Mouse (Mus musculus) midbrain, postnatal 0 days (tissue): ENCODE results near the gene Rgs6. TPM values are rescaled to one million over a fixed set of nuclear protein-coding genes. Genes with fewer than 3 reads are reported as not detected.

ENCODE experiments used
- ATAC-seq: fragments of 200-750 bp; cut with Nextera tagmentation; 2 replicates; pipeline ENCODE4 v1.8.0; 2017; ENCODE audit warnings: moderate number of reproducible peaks, mild to moderate bottlenecking, moderate TSS enrichment, moderate library complexity; ENCODE audit not compliant: low FRiP score
- DNase-seq: peaks from one replicate; pipeline ENCODE4 v3.0.0-alpha.2; 2015; ENCODE audit warnings: low spot score
- H3K27ac ChIP-seq: fragments of 300-500 bp; sonication (generic); 2 replicates; pipeline ENCODE4 v1.5.1; 2014; ENCODE audit warnings: low read depth, mild to moderate bottlenecking, low read length, mixed read lengths
- H3K27me3 ChIP-seq: fragments of 300-500 bp; sonication (generic); 2 replicates; pipeline ENCODE4 v1.6.1; 2014; ENCODE audit warnings: low read length, control low read depth, mixed read lengths; ENCODE audit not compliant: insufficient read depth
- H3K36me3 ChIP-seq: fragments of 300-500 bp; sonication (generic); 2 replicates; pipeline ENCODE4 v1.6.1; 2014; ENCODE audit warnings: low read length, control low read depth, mixed read lengths; ENCODE audit not compliant: insufficient read depth
- H3K4me1 ChIP-seq: fragments of 300-500 bp; sonication (generic); 2 replicates; pipeline ENCODE4 v1.6.1; 2014; ENCODE audit warnings: mild to moderate bottlenecking, control low read depth, antibody characterized with exemption, low read length, mixed read lengths; ENCODE audit not compliant: insufficient read depth
- H3K4me2 ChIP-seq: fragments of 300-500 bp; sonication (generic); 2 replicates; pipeline ENCODE4 v1.6.1; 2014; ENCODE audit warnings: low read depth, mild to moderate bottlenecking, low read length, mixed read lengths; ENCODE audit not compliant: poor library complexity, severe bottlenecking
- H3K4me3 ChIP-seq: fragments of 300-500 bp; sonication (generic); 2 replicates; pipeline ENCODE4 v1.5.1; 2014; ENCODE audit warnings: low read depth, mild to moderate bottlenecking, low read length, moderate library complexity
- H3K9ac ChIP-seq: fragments of 300-500 bp; sonication (generic); replicated peaks from 2 replicates; pipeline ENCODE4 v1.6.1; 2014; ENCODE audit warnings: mild to moderate bottlenecking, low read length, moderate library complexity, mixed read lengths; ENCODE audit not compliant: poor library complexity, severe bottlenecking
- H3K9me3 ChIP-seq: fragments of 300-500 bp; sonication (generic); 2 replicates; pipeline ENCODE4 v1.6.1; 2016; ENCODE audit warnings: low read length, control low read depth
- CTCF ChIP-seq: IDR thresholded peaks from 2 replicates; pipeline ENCODE4 v1.5.1; 2016; ENCODE audit warnings: antibody characterized with exemption, mild to moderate bottlenecking
- WGBS: fragments of 180-500 bp; shearing (Covaris S2); extraction: QIAGEN DNeasy Blood & Tissue Kit; methylation state at CpG from one replicate; pipeline ENCODE4 v1.1.7; 2014; 5-methylcytosine and 5-hydroxymethylcytosine counted together
- polyA plus RNA-seq: library from polyadenylated mRNA; unstranded; fragments of >200 nt; fragmentation: Nextera tagmentation; extraction: Ambion mirVana; gene quantifications from 2 replicates; pipeline ENCODE4 v1.2.1, GENCODE M21; 2015
- total RNA-seq: library from RNA; depleted of rRNA; stranded (reverse); fragments of >200 nt; gene quantifications from 2 replicates; pipeline ENCODE4 v1.2.3, GENCODE M21; 2014

Gene Rgs6
- total and polyA plus RNA-seq, 2 experiments from 2014 or later: 22.0 to 26.3 TPM

- DNase-seq (no peak), ATAC-seq (no peak)
- no peak overlapping the region for H3K4me3 ChIP-seq
- WGBS: 69% methylated on average over 5 of the region's 5 CpGs
- H3K9ac ChIP-seq: no peak overlapping the region
- H3K9me3 ChIP-seq: no peaks in the 10 kb centered on the region
- no peak for TF ChIP-seq CTCF
- no peaks in the 10 kb centered on the region for H3K4me1 ChIP-seq
- no peak overlapping the region for H3K27ac ChIP-seq
- H3K4me2 ChIP-seq: no peak overlapping the region
- H3K36me3 ChIP-seq: no peaks in the 10 kb centered on the region
- H3K27me3 ChIP-seq: no peaks in the 10 kb centered on the region
These were observed 193.3 kb downstream of the Rgs6 start for GRCm38 (mm10) chr12:82781414-82781813.

GRCm38 (mm10) chr12:82792122-82792521, 204.0 kb downstream of the Rgs6 start:
- Histone ChIP-seq H3K9me3 (no peaks in the 10 kb centered on the region), H3K36me3 (no peaks in the 10 kb centered on the region), H3K27me3 (no peaks in the 10 kb centered on the region), H3K4me3 (no peak overlapping the region), H3K4me2 (no peak overlapping the region), H3K4me1 (no peaks in the 10 kb centered on the region), H3K9ac (no peak overlapping the region), H3K27ac (no peak overlapping the region)
- WGBS: 77% methylated on average over 3 of the region's 3 CpGs
- no peak for DNase-seq
- TF ChIP-seq CTCF: no peak
- no peak for ATAC-seq

GRCm38 (mm10) chr12:82799892-82800291, 211.8 kb downstream of the Rgs6 start:
- DNase-seq: no peak

GRCm38 (mm10) chr12:82801736-82802135, 213.6 kb downstream of the Rgs6 start:
- no peak for ATAC-seq
- no peak for TF ChIP-seq CTCF
- no peaks in the 10 kb centered on the region for H3K9me3 ChIP-seq
- H3K4me3 ChIP-seq: no peak overlapping the region
- H3K9ac ChIP-seq: no peak overlapping the region
- no peaks in the 10 kb centered on the region for H3K27me3 ChIP-seq
- no peak overlapping the region for H3K4me2 ChIP-seq
- no peaks in the 10 kb centered on the region for H3K4me1 ChIP-seq
- 86% methylated on average over 6 of the region's 6 CpGs for WGBS
- no peaks in the 10 kb centered on the region for H3K36me3 ChIP-seq
- H3K27ac ChIP-seq: no peak overlapping the region
- no peak for DNase-seq

More at GRCm38 (mm10) chr12:82799892-82800291, 211.8 kb downstream of the Rgs6 start:
- H3K4me2 ChIP-seq: no peak overlapping the region
- H3K36me3 ChIP-seq: no peaks in the 10 kb centered on the region
- no peaks in the 10 kb centered on the region for H3K9me3 ChIP-seq
- no peaks in the 10 kb centered on the region for H3K27me3 ChIP-seq
- ATAC-seq: no peak
- no peak overlapping the region for H3K4me3 ChIP-seq
- 87% methylated on average over 6 of the region's 6 CpGs for WGBS
- H3K4me1 ChIP-seq: no peaks in the 10 kb centered on the region
- no peak overlapping the region for H3K9ac ChIP-seq
- TF ChIP-seq CTCF: no peak
- no peak overlapping the region for H3K27ac ChIP-seq

GRCm38 (mm10) chr12:82802711-82803110, 214.6 kb downstream of the Rgs6 start:
- no peak overlapping the region for H3K4me2 ChIP-seq
- H3K9me3 ChIP-seq: no peaks in the 10 kb centered on the region
- ATAC-seq (no peak), DNase-seq (no peak)
- no peak overlapping the region for H3K4me3 ChIP-seq
- H3K27me3 ChIP-seq: no peaks in the 10 kb centered on the region
- no peak overlapping the region for H3K27ac ChIP-seq
- no peaks in the 10 kb centered on the region for H3K4me1 ChIP-seq
- TF ChIP-seq CTCF: no peak
- H3K9ac ChIP-seq: no peak overlapping the region
- no peaks in the 10 kb centered on the region for H3K36me3 ChIP-seq
- WGBS: 51% methylated on average over 5 of the region's 5 CpGs

- H3K4me2 ChIP-seq: no peak overlapping the region
- no peaks in the 10 kb centered on the region for H3K36me3 ChIP-seq
- H3K9ac ChIP-seq: no peak overlapping the region
- WGBS: 98% methylated on average over 4 of the region's 4 CpGs
- ATAC-seq (no peak), DNase-seq (no peak)
- no peaks in the 10 kb centered on the region for H3K9me3 ChIP-seq
- no peak for TF ChIP-seq CTCF
- H3K4me1 ChIP-seq: no peaks in the 10 kb centered on the region
- H3K27ac ChIP-seq: no peak overlapping the region
- no peak overlapping the region for H3K4me3 ChIP-seq
- no peaks in the 10 kb centered on the region for H3K27me3 ChIP-seq
These were observed 217.1 kb downstream of the Rgs6 start for GRCm38 (mm10) chr12:82805167-82805566.
